Mouse (Mus musculus) gastrocnemius, adult 8-10 months (tissue): ENCODE data around the gene Ncf1. TPM values are rescaled to one million over a fixed set of nuclear protein-coding genes. Genes with fewer than 3 reads are reported as not detected.

Experiments used
- total RNA-seq, 4 experiments: library from RNA; stranded (reverse); gene quantifications; 2 replicates each; pipeline ENCODE4 v1.2.4; 2022

Gene Ncf1
- total RNA-seq, 4 experiments from 2014 or later, result 0.65 to 1.5 (median 0.94) TPM

Other genes with a start within 250 kb of the Ncf1 start
- 10 to 100 TPM; 41.7 to 54.5 (median 50.6) TPM for gene Castor2, start 129.9 kb downstream of the Ncf1 start, total RNA-seq
- gene Rcc1l, start 52.9 kb downstream of the Ncf1 start, total RNA-seq, result 10 to 100 TPM; 22.4 to 33.0 (median 28.5) TPM
- 1 to 10 TPM; 6.9 to 8.1 (median 7.2) TPM for gene Gtf2ird2, start 45.6 kb downstream of the Ncf1 start, total RNA-seq
- gene Gtf2i, start 85.1 kb upstream of the Ncf1 start, total RNA-seq, result 100 to 1,000 TPM; 109 to 119 (median 112) TPM
- 10 to 100 TPM; 13.1 to 15.3 (median 14.8) TPM for gene Gtf2ird1, start 227.1 kb upstream of the Ncf1 start, total RNA-seq